Comparison of ENCODE assay signal across 8 mouse cellular contexts in the genomic region with DNA sequence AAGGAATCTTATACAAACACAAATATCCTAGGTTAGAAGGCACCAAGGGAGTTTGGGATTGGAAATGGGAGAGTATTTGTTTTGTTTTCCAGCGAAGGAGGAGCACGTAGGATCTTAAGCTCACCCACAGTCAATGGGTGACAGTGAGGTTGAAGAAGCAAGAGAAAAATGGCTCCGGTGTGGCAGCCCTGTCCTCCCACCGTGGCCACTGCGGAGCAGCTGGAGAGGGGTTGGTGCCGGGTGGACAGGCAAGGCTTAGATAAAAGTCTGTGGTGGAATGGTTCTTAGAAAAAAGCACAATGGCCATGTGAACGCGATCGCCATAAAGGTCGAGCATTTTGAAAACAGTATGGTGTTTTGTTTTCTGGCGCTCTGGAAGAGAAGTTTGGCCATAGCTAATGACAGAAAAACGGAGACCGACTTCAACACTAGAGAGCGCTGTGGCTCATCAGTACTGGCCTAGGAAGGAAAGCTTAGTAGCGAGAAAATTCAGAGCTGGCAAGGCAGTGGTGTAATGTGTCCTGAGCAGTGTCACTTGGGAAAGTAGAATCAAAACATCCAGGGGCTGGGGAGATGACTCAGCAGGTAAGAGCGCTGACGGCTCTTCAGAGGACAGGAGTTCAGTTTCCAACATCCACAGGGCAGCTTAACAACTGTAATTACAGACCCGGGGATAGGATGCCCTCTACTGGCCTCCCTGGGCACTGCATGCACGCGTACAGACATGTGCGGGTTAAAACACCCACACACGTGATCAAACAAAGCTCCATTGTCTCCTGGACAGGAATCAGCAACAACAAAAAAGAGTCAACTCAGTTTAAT. TPM values are rescaled to one million over a fixed set of nuclear protein-coding genes. Genes with fewer than 3 reads are reported as not detected.
DNase-seq lines count a peak whose midpoint lies in the region; ATAC-seq and TF ChIP-seq lines count a peak whose summit lies in the region.

No protein-coding gene starts in this region.

- H3K9ac ChIP-seq in hindbrain, embryonic 13.5 days = no peak overlapping the region

- no peak overlapping the region for H3K27ac ChIP-seq in hindbrain, embryonic 13.5 days

- WGBS in hindbrain, embryonic 13.5 days = 20% methylated on average over 22 of the region's 22 CpGs

- peak; percentile 92 for ATAC-seq in Patski
- peak; percentile 78 for ATAC-seq in hindbrain, embryonic 13.5 days (ENCODE audit: low FRiP score)

- H3K9me3 ChIP-seq in hindbrain, embryonic 13.5 days = no peaks in the 10 kb centered on the region

- no peaks in the 10 kb centered on the region for H3K36me3 ChIP-seq in hindbrain, embryonic 13.5 days

- in situ Hi-C loops in Patski (cut with MboI; ENCODE audit: low pct_unique_long_range_greater_than_20kb) = loop anchor here (25.0 kb wide), 2 partner anchors 1057 to 1282 kb away; no protein-coding TSS in a partner anchor

- H3K27me3 ChIP-seq in Patski = no peaks in the 10 kb centered on the region
- peaks cover 3% of the 10 kb centered on the region; the same call in 1 of the 2 replicates for H3K27me3 ChIP-seq in hindbrain, embryonic 13.5 days

- TF ChIP-seq CTCF in Patski (IDR thresholded peaks at IDR 0.05) = peak; percentile 75

- DNase-seq in Patski (ENCODE audit: low read depth, low spot score) = peak; percentile 54
- peak; percentile 82 to 88 for DNase-seq in cerebellum, postnatal 14 days
- peak; percentile 48 to 65 for DNase-seq in frontal cortex, postnatal 14 days (ENCODE audit: low spot score in 2 of 2)
- DNase-seq in layer of hippocampus, postnatal 25 days (ENCODE audit: extremely low spot score in 1 of 2, low spot score in 1 of 2) = peak; percentile 71 to 82
- peak; percentile 72 for DNase-seq in lung, postnatal 25 days (ENCODE audit: low spot score)
- peak; percentile 87 for DNase-seq in retina, embryonic 14.5 days (ENCODE audit: low spot score)
- DNase-seq in thymus, postnatal 4 days = peak; percentile 87

- POLR2A ChIA-PET in Patski (lab: Charles Lee) = no interaction called here

- H3K4me3 ChIP-seq in hindbrain, embryonic 13.5 days = peak overlapping the region; percentile 14; the same call in 1 of the 2 replicates

- CTCF ChIA-PET in Patski (lab: Charles Lee) = interaction anchor here (0.7 to 4.3 kb wide), 14 partner anchors 9 to 361 kb away, joined by 3 to 23 read pairs (median 4); a partner anchor contains a TSS

- peak overlapping the region; percentile 40 for H3K4me2 ChIP-seq in hindbrain, embryonic 13.5 days

- H3K4me1 ChIP-seq in hindbrain, embryonic 13.5 days (replicated peaks) = 0 out of 2 replicates have a peak, but pooled peaks cover 13% of the 10 kb centered on the region

RNA-seq across cellular contexts. Expression of a gene that starts 14.8 kb away (rescaled TPM):
- not detected for polyA plus RNA-seq in Patski (2021)
- polyA plus RNA-seq in hindbrain, embryonic 13.5 days (2015; fragmentation: Nextera tagmentation; extraction: Ambion mirVana) = 3.6 and 5.1 TPM in 2 replicates
- 1 to 10 TPM; 2.2 to 3.2 TPM for total RNA-seq in layer of hippocampus, postnatal 25 days (2021)

RNA-seq across cellular contexts. Expression of a gene that starts 49.6 kb away (rescaled TPM):
- 16.5 TPM for polyA plus RNA-seq in Patski (2021)
- 47.7 and 48.1 TPM in 2 replicates for polyA plus RNA-seq in hindbrain, embryonic 13.5 days (2015; fragmentation: Nextera tagmentation; extraction: Ambion mirVana)
- 10 to 100 TPM; 13.5 to 14.8 TPM for total RNA-seq in layer of hippocampus, postnatal 25 days (2021)
